34 mouse cellular contexts compared by ENCODE assay signal in the genomic region with DNA sequence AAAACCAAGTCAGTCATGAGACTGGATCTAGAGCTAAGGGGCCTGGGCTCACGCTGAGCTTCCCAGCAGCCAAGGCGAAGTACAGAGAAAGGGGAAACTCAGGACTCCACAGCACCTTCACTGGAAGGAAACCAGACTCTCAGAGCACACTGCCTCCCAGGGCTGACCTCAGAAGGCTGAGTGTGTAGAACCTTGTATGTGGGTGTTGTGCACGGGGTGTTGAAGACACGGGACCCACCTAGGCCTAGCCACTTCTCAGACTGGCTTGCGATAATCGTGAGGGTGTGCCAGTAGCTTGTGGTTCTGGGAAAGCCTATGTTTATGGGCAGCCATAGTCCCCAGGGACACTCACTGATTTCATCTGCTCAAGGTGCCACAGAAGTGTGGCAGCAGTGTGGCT. TPM values are rescaled to one million over a fixed set of nuclear protein-coding genes. Genes with fewer than 3 reads are reported as not detected.
A peak's percentile ranks its signal among the peaks of the same experiment; 100 is the strongest.
DNase-seq lines count a peak whose midpoint lies in the region; ATAC-seq and TF ChIP-seq lines count a peak whose summit lies in the region.
"Had no signal": no experiment of that assay in that cellular context is flagged by ENCODE, and none has a peak within 500 bp of the region (broad histone marks: within the 10 kb centered on the region; RNA-seq: fewer than 3 reads in every experiment).

No protein-coding gene starts in this region.

- no peak overlapping the region for H3K4me2 ChIP-seq in intestine, embryonic 16.5 days (ENCODE audit: low read depth, low read length)
- no peak overlapping the region for H3K4me2 ChIP-seq in midbrain, embryonic 13.5 days (replicated peaks)
- H3K4me2 ChIP-seq: embryonic facial prominence, embryonic 13.5 days; forebrain, embryonic 12.5 days; heart, embryonic 13.5 days; intestine, embryonic 15.5 days; lung, embryonic 14.5 days; midbrain, embryonic 15.5 days had no signal

- no peak for TF ChIP-seq POLR2A in spleen, adult 2 months (IDR thresholded peaks at IDR 0.05; ENCODE audit: low read depth, low read length)

- H3K27ac ChIP-seq in spleen, adult 2 months (ENCODE audit: insufficient read depth, low read length) = 0 out of 2 replicates have a peak overlapping the region, but pooled peaks have one; percentile 30
- no peak overlapping the region for H3K27ac ChIP-seq in intestine, embryonic 16.5 days (ENCODE audit: low read length)
- no peak overlapping the region for H3K27ac ChIP-seq in limb, embryonic 10.5 days
- H3K27ac ChIP-seq in midbrain, embryonic 13.5 days = no peak overlapping the region
- H3K27ac ChIP-seq: embryonic facial prominence, embryonic 13.5 days; forebrain, embryonic 12.5 days; heart, adult 2 months; heart, embryonic 13.5 days; intestine, embryonic 15.5 days; liver, embryonic 14.5 days; midbrain, embryonic 15.5 days had no signal

- no peak for DNase-seq in spleen, adult 2 months (ENCODE audit: low read depth in 1 of 2, low spot score in 2 of 2)
- no peak for DNase-seq in spleen, postnatal 4 days (ENCODE audit: low spot score in 2 of 2)
- DNase-seq in limb, embryonic 10.5 days (ENCODE audit: low spot score) = no peak
- DNase-seq: adrenal gland, postnatal 10 days; cerebellum, adult 11 months; cerebellum, adult 9-10 months; cerebellum, postnatal 36 days; embryo, embryonic 11 days; gastrocnemius, postnatal 14 days; heart, adult 2 months; heart, postnatal 10 days; kidney, adult 9 months; kidney, postnatal 10 days; layer of hippocampus, postnatal 36 days; liver; lung, embryonic 14.5 days; lung, postnatal 14 days; right cerebral cortex, adult 18-20 months had no signal

- H3K27me3 ChIP-seq in spleen, adult 2 months (ENCODE audit: control insufficient read depth, insufficient read depth, low read length) = no peaks in the 10 kb centered on the region
- H3K27me3 ChIP-seq in intestine, embryonic 16.5 days (replicated peaks; ENCODE audit: control insufficient read depth, insufficient read depth, low read length) = no peaks in the 10 kb centered on the region
- no peaks in the 10 kb centered on the region for H3K27me3 ChIP-seq in limb, embryonic 10.5 days (ENCODE audit: low read depth, poor library complexity, severe bottlenecking)
- no peaks in the 10 kb centered on the region for H3K27me3 ChIP-seq in midbrain, embryonic 13.5 days
- H3K27me3 ChIP-seq: CH12.LX; embryonic facial prominence, embryonic 13.5 days; forebrain, embryonic 12.5 days; heart, embryonic 13.5 days; intestine, embryonic 15.5 days; midbrain, embryonic 15.5 days had no signal

- TF ChIP-seq CTCF in spleen, adult 2 months (IDR thresholded peaks at IDR 0.05; ENCODE audit: extremely low read depth, insufficient read depth, insufficient read length, insufficient replicate concordance) = no peak

- 34% methylated on average over 6 of the region's 6 CpGs for WGBS in spleen, adult 2 months
- 87% methylated on average over 6 of the region's 6 CpGs for WGBS in intestine, embryonic 16.5 days
- 92% methylated on average over 6 of the region's 6 CpGs for WGBS in limb, embryonic 10.5 days
- 82% methylated on average over 6 of the region's 6 CpGs for WGBS in midbrain, embryonic 13.5 days

- no peak overlapping the region for H3K9ac ChIP-seq in intestine, embryonic 16.5 days (ENCODE audit: low read depth, low read length)
- no peak overlapping the region for H3K9ac ChIP-seq in midbrain, embryonic 13.5 days (replicated peaks)
- H3K9ac ChIP-seq: embryonic facial prominence, embryonic 13.5 days; forebrain, embryonic 12.5 days; heart, embryonic 13.5 days; intestine, embryonic 15.5 days; liver, embryonic 14.5 days; lung, embryonic 14.5 days; midbrain, embryonic 15.5 days had no signal

- peaks cover 12% of the 10 kb centered on the region for H3K36me3 ChIP-seq in spleen, adult 2 months (ENCODE audit: control insufficient read depth, insufficient read depth, low read length)
- no peaks in the 10 kb centered on the region for H3K36me3 ChIP-seq in intestine, embryonic 16.5 days (ENCODE audit: control insufficient read depth, insufficient read depth, low read length)
- no peaks in the 10 kb centered on the region for H3K36me3 ChIP-seq in limb, embryonic 10.5 days
- H3K36me3 ChIP-seq in midbrain, embryonic 13.5 days = no peaks in the 10 kb centered on the region
- H3K36me3 ChIP-seq: embryonic facial prominence, embryonic 13.5 days; forebrain, embryonic 12.5 days; intestine, embryonic 15.5 days; midbrain, embryonic 15.5 days had no signal

- H3K4me1 ChIP-seq in spleen, adult 2 months (ENCODE audit: control insufficient read depth, insufficient read depth, insufficient read length) = peaks cover 40% of the 10 kb centered on the region; the same call in 1 of the 2 replicates
- H3K4me1 ChIP-seq in intestine, embryonic 16.5 days (ENCODE audit: control insufficient read depth, insufficient read depth, low read length) = peaks cover 16% of the 10 kb centered on the region
- no peaks in the 10 kb centered on the region for H3K4me1 ChIP-seq in limb, embryonic 10.5 days
- 0 out of 2 replicates have a peak, but pooled peaks cover 9% of the 10 kb centered on the region for H3K4me1 ChIP-seq in midbrain, embryonic 13.5 days (replicated peaks)
- H3K4me1 ChIP-seq: forebrain, embryonic 12.5 days; midbrain, embryonic 15.5 days had no signal

- ATAC-seq in granulocyte monocyte progenitor cell, adult 5-6 weeks (replicated peaks; ENCODE audit: poor library complexity, severe bottlenecking) = peak; percentile 13; the same call in 1 of the 2 replicates
- peak; percentile 48 for ATAC-seq in megakaryocyte progenitor cell, adult 5-6 weeks (replicated peaks; ENCODE audit: poor library complexity)
- no peak for ATAC-seq in intestine, embryonic 16.5 days
- ATAC-seq in midbrain, embryonic 13.5 days = no peak
- ATAC-seq: hindbrain, embryonic 16.5 days; intestine, embryonic 15.5 days; midbrain, embryonic 15.5 days had no signal

- no peak overlapping the region for H3K4me3 ChIP-seq in spleen, adult 2 months (ENCODE audit: extremely low read depth, insufficient read depth, insufficient read length)
- H3K4me3 ChIP-seq in intestine, embryonic 16.5 days (ENCODE audit: low read length) = no peak overlapping the region
- no peak overlapping the region for H3K4me3 ChIP-seq in limb, embryonic 10.5 days
- H3K4me3 ChIP-seq in midbrain, embryonic 13.5 days (replicated peaks) = no peak overlapping the region
- H3K4me3 ChIP-seq: embryonic facial prominence, embryonic 13.5 days; erythroblast, embryonic 14.5 days; forebrain, embryonic 12.5 days; heart, adult 2 months; heart, embryonic 13.5 days; intestine, embryonic 15.5 days; midbrain, embryonic 15.5 days had no signal

- H3K9me3 ChIP-seq in intestine, embryonic 16.5 days (ENCODE audit: control insufficient read depth, low read length) = no peaks in the 10 kb centered on the region
- H3K9me3 ChIP-seq in limb, embryonic 10.5 days (replicated peaks) = no peaks in the 10 kb centered on the region
- H3K9me3 ChIP-seq in midbrain, embryonic 13.5 days = peaks cover 2% of the 10 kb centered on the region; the same call in 1 of the 2 replicates
- H3K9me3 ChIP-seq: embryonic facial prominence, embryonic 13.5 days; forebrain, embryonic 12.5 days; heart, embryonic 13.5 days; intestine, embryonic 15.5 days; midbrain, embryonic 15.5 days had no signal

RNA-seq across cellular contexts. Expression of gene Stk10, which starts 38.0 kb away (rescaled TPM):
- 82.8 and 87.0 TPM in 2 replicates for polyA plus RNA-seq in spleen, adult 2 months (2012; rRNA removed)
- total RNA-seq in granulocyte monocyte progenitor cell, adult 5-6 weeks (2014; fragmentation: Nextera tagmentation) = 13.3 and 15.7 TPM in 2 replicates
- 12.7 and 13.2 TPM in 2 replicates for total RNA-seq in granulocyte monocyte progenitor cell, adult 5-6 weeks (2017)
- total RNA-seq in megakaryocyte progenitor cell, adult 5-6 weeks (2015) = 12.8 and 15.8 TPM in 2 replicates
- 15.7 and 16.8 TPM in 2 replicates for total RNA-seq in megakaryocyte progenitor cell, adult 5-6 weeks (2017)
- 5.2 and 5.7 TPM in 2 replicates for polyA plus RNA-seq in intestine, embryonic 16.5 days (2015; fragmentation: Nextera tagmentation; extraction: Ambion mirVana)
- 2.2 and 2.8 TPM in 2 replicates for polyA plus RNA-seq in limb, embryonic 10.5 days (2016; fragmentation: Nextera tagmentation; extraction: Ambion mirVana)
- polyA plus RNA-seq in midbrain, embryonic 13.5 days (2015; fragmentation: Nextera tagmentation; extraction: Ambion mirVana) = 1.1 and 2.3 TPM in 2 replicates

RNA-seq across cellular contexts. Expression of gene Efcab9, which starts 39.2 kb away (rescaled TPM):
- polyA plus RNA-seq in spleen, adult 2 months (2012; rRNA removed) = 0.16 and 0.54 TPM in 2 replicates
- not detected in 2 replicates for total RNA-seq in granulocyte monocyte progenitor cell, adult 5-6 weeks (2014; fragmentation: Nextera tagmentation)
- 1.2 TPM in 1 of 2 replicates, not detected in the other for total RNA-seq in granulocyte monocyte progenitor cell, adult 5-6 weeks (2017)
- 1.7 TPM in 1 of 2 replicates, not detected in the other for total RNA-seq in megakaryocyte progenitor cell, adult 5-6 weeks (2015)
- 0.50 and 1.2 TPM in 2 replicates for total RNA-seq in megakaryocyte progenitor cell, adult 5-6 weeks (2017)
- polyA plus RNA-seq in intestine, embryonic 16.5 days (2015; fragmentation: Nextera tagmentation; extraction: Ambion mirVana) = 0.65 and 0.77 TPM in 2 replicates
- polyA plus RNA-seq in limb, embryonic 10.5 days (2016; fragmentation: Nextera tagmentation; extraction: Ambion mirVana) = 0.38 TPM in 1 of 2 replicates, not detected in the other
- 0.35 TPM in 1 of 2 replicates, not detected in the other for polyA plus RNA-seq in midbrain, embryonic 13.5 days (2015; fragmentation: Nextera tagmentation; extraction: Ambion mirVana)
- total RNA-seq: heart, adult 2 months; megakaryocyte-erythroid progenitor cell, adult 5-6 weeks had no signal
- polyA plus RNA-seq: embryonic facial prominence, embryonic 13.5 days; erythroblast, embryonic 14.5 days; heart, adult 2 months; hindbrain, embryonic 16.5 days; large intestine, adult 2 months; limb, embryonic 11.5 days; midbrain, embryonic 15.5 days had no signal

Comparison
In these comparisons a context has a peak if more than half of its experiments do, and no peak if none do; other contexts are left out.
1. ATAC-seq: peak in granulocyte monocyte progenitor cell, adult 5-6 weeks (single experiment) and megakaryocyte progenitor cell, adult 5-6 weeks (single experiment); none in intestine, embryonic 16.5 days (single experiment) and midbrain, embryonic 13.5 days (single experiment).
2. RNA of gene Stk10, which starts 38.0 kb away (polyA plus RNA-seq): 82.8 to 87.0 TPM in spleen, adult 2 months; 5.2 to 5.7 TPM in intestine, embryonic 16.5 days, 2.2 to 2.8 TPM in limb, embryonic 10.5 days and 1.1 to 2.3 TPM in midbrain, embryonic 13.5 days; every median in the first group is over 10 times any median in the second.